Mouse (Mus musculus): ENCODE measurements at regions not wholly inside any gene's neighbourhood (a gene's known extent, or its start where the extent isn't known, plus 50 kb on each side); places are given as distances from the start of the nearest gene placed in this dataset.

DNA sequence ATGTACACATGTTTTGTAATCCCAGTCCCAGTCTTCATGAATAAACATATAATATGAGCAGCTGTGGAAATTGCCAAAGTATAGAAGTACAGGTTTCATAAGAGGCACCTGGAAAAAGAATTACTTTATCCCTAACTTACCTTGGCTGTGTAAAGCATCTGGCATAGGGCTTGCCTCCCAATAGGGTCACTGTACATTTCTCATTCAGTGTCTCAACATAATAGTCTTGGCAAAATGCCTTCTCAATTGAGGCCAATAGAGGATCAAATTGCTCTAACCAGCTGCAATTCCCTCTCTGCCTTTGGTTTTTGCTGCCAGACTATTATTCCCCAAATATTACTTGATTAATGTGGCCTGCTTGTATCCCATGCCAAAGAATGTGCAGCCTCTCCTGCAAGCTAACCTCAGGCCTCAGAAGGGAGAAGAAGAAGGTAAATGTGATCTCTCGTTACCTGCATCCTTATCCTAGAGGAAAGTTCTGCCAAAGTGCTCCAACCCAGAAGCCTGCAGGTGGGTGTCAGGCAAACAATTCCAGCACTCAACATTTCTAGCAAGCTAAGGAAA, 158.2 kb upstream of the Cp start:
- TF ChIP-seq CTCF (conservative IDR thresholded peaks at IDR 0.05; ENCODE audit: low read length) (no peak), NANOG (IDR thresholded peaks at IDR 0.05; ENCODE audit: borderline replicate concordance, low read length) (no peak)
